Mouse (Mus musculus) MEL (cell line): ENCODE results near the gene C1qb. TPM values are rescaled to one million over a fixed set of nuclear protein-coding genes. Genes with fewer than 3 reads are reported as not detected.

Experiments
- DNase-seq: peaks from one replicate; pipeline ENCODE4 v3.0.0; 2011; ENCODE audit warnings: low read depth, low spot score
- H3K27ac ChIP-seq: 2 replicates; pipeline ENCODE4 v1.5.1; 2012; ENCODE audit warnings: low read depth, mild to moderate bottlenecking, control low read depth, low read length, moderate library complexity; ENCODE audit not compliant: control insufficient read depth
- H3K27me3 ChIP-seq, 2 experiments: fragments of 150-350 bp in 1 of 2; sonication (generic) in 1 of 2; 2 replicates each; pipeline ENCODE4 v1.6.1; 2012; ENCODE audit warnings: low read length in 2 of 2, mild to moderate bottlenecking in 2 of 2, improper control_type of control experiment in 1 of 2, moderate library complexity in 1 of 2; ENCODE audit not compliant: insufficient read depth in 2 of 2, control insufficient read depth in 1 of 2
- H3K36me3 ChIP-seq, 2 experiments: 2 replicates each; pipeline ENCODE4 v1.6.1; 2012 to 2014; ENCODE audit warnings: low read length in 2 of 2, improper control_type of control experiment in 1 of 2, inconsistent platforms in 1 of 2, mild to moderate bottlenecking in 1 of 2; ENCODE audit not compliant: insufficient read depth in 2 of 2, control insufficient read depth in 1 of 2
- H3K4me1 ChIP-seq, 2 experiments: fragments of 150-350 bp in 1 of 2; sonication (generic) in 1 of 2; 2 replicates each; pipeline ENCODE4 v1.6.1; 2012; ENCODE audit warnings: low read length in 2 of 2, improper control_type of control experiment in 1 of 2, mild to moderate bottlenecking in 1 of 2; ENCODE audit not compliant: insufficient read depth in 2 of 2, control insufficient read depth in 1 of 2
- H3K4me3 ChIP-seq, 2 experiments: fragments of 150-350 bp in 1 of 2; sonication (generic) in 1 of 2; 2 replicates each; pipeline ENCODE4 v1.5.1; 2012; ENCODE audit warnings: low read depth in 2 of 2, low read length in 2 of 2, mild to moderate bottlenecking in 2 of 2, moderate library complexity in 2 of 2, control low read depth in 1 of 2, improper control_type of control experiment in 1 of 2; ENCODE audit not compliant: control insufficient read depth in 1 of 2, insufficient read depth in 1 of 2
- H3K79me2 ChIP-seq: 2 replicates; pipeline ENCODE4 v1.6.1; 2012; ENCODE audit warnings: mild to moderate bottlenecking, low read length, moderate library complexity; ENCODE audit not compliant: control insufficient read depth, poor library complexity, insufficient read depth
- H3K9ac ChIP-seq: 2 replicates; pipeline ENCODE4 v1.6.1; 2012; ENCODE audit warnings: low read depth, mild to moderate bottlenecking, control low read depth, low read length, moderate library complexity; ENCODE audit not compliant: control insufficient read depth, poor library complexity, severe bottlenecking
- H3K9me3 ChIP-seq: fragments of 150-350 bp; sonication (generic); replicated peaks from 2 replicates; pipeline ENCODE4 v1.6.1; 2012; ENCODE audit warnings: mild to moderate bottlenecking, low read length, improper control_type of control experiment, moderate library complexity; ENCODE audit not compliant: insufficient read depth
- CTCF ChIP-seq, 3 experiments: IDR thresholded peaks in 2 of 3; conservative IDR thresholded peaks in 1 of 3; 2 replicates each; pipeline ENCODE4 v1.5.1; 2011 to 2012; ENCODE audit warnings: low read length in 3 of 3, low read depth in 2 of 3, mild to moderate bottlenecking in 2 of 3, improper control_type of control experiment in 1 of 3, inconsistent platforms in 1 of 3, mixed read lengths in 1 of 3, moderate library complexity in 1 of 3; ENCODE audit not compliant: control insufficient read depth in 1 of 3, insufficient read depth in 1 of 3, poor library complexity in 1 of 3, severe bottlenecking in 1 of 3
- E2F4 ChIP-seq: IDR thresholded peaks from 2 replicates; pipeline ENCODE4 v1.6.1; 2011; ENCODE audit warnings: low read depth, low read length, improper control_type of control experiment, borderline replicate concordance
- GATA1 ChIP-seq: IDR thresholded peaks from 2 replicates; pipeline ENCODE4 v1.6.1; 2011; ENCODE audit warnings: low read depth, low read length, improper control_type of control experiment
- MAX ChIP-seq: IDR thresholded peaks from 2 replicates; pipeline ENCODE4 v1.6.1; 2011; ENCODE audit warnings: low read length, improper control_type of control experiment
- MAZ ChIP-seq: IDR thresholded peaks from 2 replicates; pipeline ENCODE4 v1.6.1; 2012; ENCODE audit warnings: low read depth, mild to moderate bottlenecking, inconsistent platforms, low read length, improper control_type of control experiment
- MYB ChIP-seq: IDR thresholded peaks from 2 replicates; pipeline ENCODE4 v1.6.1; 2011; ENCODE audit warnings: mild to moderate bottlenecking, low read depth, low read length, improper control_type of control experiment
- MYC ChIP-seq: IDR thresholded peaks from 2 replicates; pipeline ENCODE4 v1.6.1; 2011; ENCODE audit warnings: low read depth, mild to moderate bottlenecking, low read length, improper control_type of control experiment, moderate library complexity
- POLR2A ChIP-seq, 2 experiments: IDR thresholded peaks; 2 replicates each; pipeline ENCODE4 v1.6.1; 2011 to 2012; ENCODE audit warnings: low read length in 2 of 2, mild to moderate bottlenecking in 2 of 2, control low read depth in 1 of 2, improper control_type of control experiment in 1 of 2, low read depth in 1 of 2, moderate library complexity in 1 of 2; ENCODE audit not compliant: control insufficient read depth in 1 of 2, insufficient read depth in 1 of 2, poor library complexity in 1 of 2
- POLR2AphosphoS5 ChIP-seq: IDR thresholded peaks from 2 replicates; pipeline ENCODE4 v1.6.1; 2012; ENCODE audit warnings: low read depth, borderline replicate concordance, mild to moderate bottlenecking, inconsistent platforms, low read length, moderate library complexity, mixed read lengths
- RAD21 ChIP-seq: IDR thresholded peaks from 2 replicates; pipeline ENCODE4 v1.6.1; 2011; ENCODE audit warnings: mild to moderate bottlenecking, low read depth, low read length, improper control_type of control experiment
- SMC3 ChIP-seq: IDR thresholded peaks from 2 replicates; pipeline ENCODE4 v1.6.1; 2011; ENCODE audit warnings: low read depth, low read length, improper control_type of control experiment
- TBP ChIP-seq: IDR thresholded peaks from 2 replicates; pipeline ENCODE4 v1.8.0; 2011; ENCODE audit warnings: low read depth, low read length, improper control_type of control experiment
- UBTF ChIP-seq: IDR thresholded peaks from 2 replicates; pipeline ENCODE4 v1.6.1; 2012; ENCODE audit warnings: low read depth, mild to moderate bottlenecking, inconsistent platforms, low read length, improper control_type of control experiment, moderate library complexity, borderline replicate concordance; ENCODE audit not compliant: insufficient read depth
- USF2 ChIP-seq, 2 experiments: IDR thresholded peaks; 2 replicates each; pipeline ENCODE4 v1.6.1; 2011 to 2012; ENCODE audit warnings: improper control_type of control experiment in 2 of 2, low read length in 2 of 2, borderline replicate concordance in 1 of 2, inconsistent platforms in 1 of 2, low read depth in 1 of 2, mild to moderate bottlenecking in 1 of 2; ENCODE audit not compliant: insufficient read depth in 1 of 2
- ZC3H11A ChIP-seq: IDR thresholded peaks from 2 replicates; pipeline ENCODE4 v1.6.1; 2012; ENCODE audit warnings: low read depth, mild to moderate bottlenecking, inconsistent platforms, low read length, improper control_type of control experiment
- ZMIZ1 ChIP-seq: IDR thresholded peaks from 2 replicates; pipeline ENCODE4 v1.6.1; 2012; ENCODE audit warnings: low read depth, mild to moderate bottlenecking, inconsistent platforms, low read length, improper control_type of control experiment, moderate library complexity
- polyA plus RNA-seq, 2 experiments: library from polyadenylated mRNA; stranded (reverse) in 1 of 2; unstranded in 1 of 2; fragments of >175 nt in 1 of 2; fragments of >200 nt in 1 of 2; gene quantifications; 2 replicates each; pipeline versions ENCODE4 v1.2.1 to v1.2.4; 2012; ENCODE audit warnings: low replicate concordance in 2 of 2, low read depth in 1 of 2; ENCODE audit not compliant: insufficient read length in 2 of 2, insufficient read depth in 1 of 2, missing spikeins in 1 of 2
- total RNA-seq: library from RNA; depleted of rRNA; stranded (reverse); fragments of 300-350 nt; gene quantifications from 2 replicates; pipeline ENCODE4 v1.2.3, GENCODE M21; 2012

The C1qb gene
- total and polyA plus RNA-seq, 3 experiments = not detected

GRCm38 (mm10) chr4:136878171-136878570 lies 7.8 kb downstream of the C1qb start:
- no peak for TF ChIP-seq E2F4
- no peak for TF ChIP-seq GATA1
- no peak for TF ChIP-seq TBP
- no peak for TF ChIP-seq ZMIZ1
- TF ChIP-seq MYC = no peak
- TF ChIP-seq POLR2A (IDR thresholded peaks at IDR 0.05; ENCODE audit: control insufficient read depth in 1 of 2, insufficient read depth in 1 of 2, low read depth in 1 of 2, low read length in 2 of 2, poor library complexity in 1 of 2) = no peak
- TF ChIP-seq RAD21 = no peak
- TF ChIP-seq MAZ = no peak
- no peak for TF ChIP-seq USF2 (IDR thresholded peaks at IDR 0.05; ENCODE audit: borderline replicate concordance in 1 of 2, insufficient read depth in 1 of 2, low read depth in 1 of 2, low read length in 2 of 2)
- TF ChIP-seq MAX = no peak
- no peak for TF ChIP-seq ZC3H11A
- no peak for TF ChIP-seq POLR2AphosphoS5
- TF ChIP-seq UBTF = no peak
- no peak for TF ChIP-seq MYB
- Histone ChIP-seq H3K27ac (no peak overlapping the region), H3K9me3 (no peaks in the 10 kb centered on the region), H3K4me3 (no peak overlapping the region), H3K36me3 (no peaks in the 10 kb centered on the region), H3K27me3 (no peaks in the 10 kb centered on the region; a peak in 2 of 4 replicates), H3K4me1 (no peaks in the 10 kb centered on the region), H3K9ac (no peak overlapping the region), H3K79me2 (no peaks in the 10 kb centered on the region)
- no peak for DNase-seq

- Histone ChIP-seq H3K36me3 (no peaks in the 10 kb centered on the region), H3K4me1 (no peaks in the 10 kb centered on the region), H3K9ac (no peak overlapping the region), H3K27me3 (no peaks in the 10 kb centered on the region; a peak in 2 of 4 replicates), H3K79me2 (no peaks in the 10 kb centered on the region), H3K27ac (no peak overlapping the region), H3K9me3 (no peaks in the 10 kb centered on the region)
- DNase-seq = peak; percentile 16
- TF ChIP-seq MAZ (no peak), SMC3 (peak; percentile 59), CTCF (IDR thresholded peaks at IDR 0.05 in 2 of 3, conservative IDR thresholded peaks at IDR 0.05 in 1 of 3; ENCODE audit: control insufficient read depth in 1 of 3, insufficient read depth in 1 of 3, low read depth in 2 of 3, low read length in 3 of 3, poor library complexity in 1 of 3, severe bottlenecking in 1 of 3) (peak; percentile 13 to 63 (median 54); a peak in 5 of 6 replicates), MYB (no peak), ZC3H11A (0 out of 2 replicates have a peak, but pooled peaks have one; percentile 7), RAD21 (peak; percentile 55)
- TF ChIP-seq, all 39 proteins: peak for 4
- no peak overlapping the region for H3K4me3 ChIP-seq
Observed at GRCm38 (mm10) chr4:136876971-136877370, 9.0 kb downstream of the C1qb start.
